In the genomic region with DNA sequence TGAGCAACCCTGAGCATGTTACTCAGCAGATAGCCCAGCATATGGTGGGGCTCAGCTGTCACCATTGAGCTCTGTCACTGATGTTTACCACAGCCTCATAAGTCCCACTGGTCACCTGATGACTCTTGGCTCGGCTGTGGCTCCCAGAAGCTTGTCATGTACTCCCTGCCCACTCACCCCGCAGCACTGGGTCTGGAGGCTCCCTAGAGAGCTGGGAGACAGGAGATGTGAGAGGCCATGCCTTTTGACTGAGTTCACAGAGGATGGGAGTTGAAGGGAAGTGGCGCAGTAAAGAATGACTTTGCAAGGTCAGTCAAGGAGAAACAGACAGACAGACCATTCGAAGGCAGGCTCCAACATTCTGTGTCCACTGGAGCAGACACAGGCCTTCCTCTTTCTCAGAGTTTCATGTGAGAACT, we compare ENCODE assay signal across 14 mouse cellular contexts. TPM values are rescaled to one million over a fixed set of nuclear protein-coding genes. Genes with fewer than 3 reads are reported as not detected.
DNase-seq lines count a peak whose midpoint lies in the region; ATAC-seq and TF ChIP-seq lines count a peak whose summit lies in the region.
"Had no signal": no experiment of that assay in that cellular context is flagged by ENCODE, and none has a peak within 500 bp of the region (broad histone marks: within the 10 kb centered on the region; RNA-seq: fewer than 3 reads in every experiment).

No protein-coding gene starts in this region.

- peaks cover 83% of the 10 kb centered on the region for H3K79me3 ChIP-seq in C2C12 (ENCODE audit: low read depth)

- peak; percentile 41 for DNase-seq in kidney, adult 11 months
- no peak for DNase-seq in kidney, adult 9 months
- DNase-seq in gastrocnemius, postnatal 25 days: no peak
- DNase-seq in right cerebral cortex, adult 18-20 months: no peak
- no peak for DNase-seq in layer of hippocampus, postnatal 36 days
- DNase-seq: adrenal gland, adult 8-10 months; cerebellum, postnatal 14 days; left cerebral cortex, postnatal 4 days; thymus, adult 2 months had no signal

- peak overlapping the region; percentile 86 for H3K27ac ChIP-seq in heart, embryonic 11.5 days (ENCODE audit: low read depth, low read length)
- peak overlapping the region; percentile 11 for H3K27ac ChIP-seq in liver, embryonic 16.5 days (ENCODE audit: low read length)
- H3K27ac ChIP-seq: midbrain, embryonic 12.5 days had no signal

- H3K36me3 ChIP-seq in C2C12 (ENCODE audit: control insufficient read depth, insufficient read depth): peaks cover 46% of the 10 kb centered on the region
- H3K36me3 ChIP-seq in heart, embryonic 11.5 days (ENCODE audit: control insufficient read depth, insufficient read depth, low read length): peaks cover 16% of the 10 kb centered on the region
- H3K36me3 ChIP-seq in liver, embryonic 16.5 days (ENCODE audit: control insufficient read depth, insufficient read depth): peaks cover 96% of the 10 kb centered on the region

- peaks cover 87% of the 10 kb centered on the region for H3K4me1 ChIP-seq in heart, embryonic 11.5 days (ENCODE audit: control insufficient read depth, insufficient read depth, low read length)
- peaks cover 88% of the 10 kb centered on the region for H3K4me1 ChIP-seq in liver, embryonic 16.5 days (ENCODE audit: control insufficient read depth, low read depth, low read length)

- H3K79me2 ChIP-seq in C2C12 (ENCODE audit: control insufficient read depth, insufficient read depth): peaks cover 94% of the 10 kb centered on the region

- H3K9me3 ChIP-seq in heart, embryonic 11.5 days (replicated peaks; ENCODE audit: control insufficient read depth, low read length): no peaks in the 10 kb centered on the region
- H3K9me3 ChIP-seq in liver, embryonic 16.5 days (replicated peaks; ENCODE audit: control insufficient read depth, low read length): no peaks in the 10 kb centered on the region
- H3K9me3 ChIP-seq: midbrain, embryonic 12.5 days had no signal

- H3ac ChIP-seq in C2C12 (ENCODE audit: control insufficient read depth, insufficient read length, low read depth): no peak overlapping the region

- TF ChIP-seq CTCF in C2C12 (IDR thresholded peaks at IDR 0.05; ENCODE audit: control insufficient read depth, insufficient read depth, insufficient read length): no peak

- H3K4me2 ChIP-seq in heart, embryonic 11.5 days: peak overlapping the region; percentile 20
- no peak overlapping the region for H3K4me2 ChIP-seq in liver, embryonic 16.5 days (ENCODE audit: low read depth, low read length)
- H3K4me2 ChIP-seq: midbrain, embryonic 12.5 days had no signal

- 36% methylated on average over 4 of the region's 4 CpGs for WGBS in heart, embryonic 11.5 days (ENCODE audit: insufficient replicate concordance)
- WGBS in liver, embryonic 16.5 days (ENCODE audit: insufficient replicate concordance): 50% methylated on average over 4 of the region's 4 CpGs

- peak; percentile 44; the same call in 1 of the 2 replicates for ATAC-seq in heart, embryonic 11.5 days (replicated peaks; ENCODE audit: insufficient number of reproducible peaks, low FRiP score, low TSS enrichment)
- peak; percentile 10; the same call in 1 of the 2 replicates for ATAC-seq in liver, embryonic 16.5 days (ENCODE audit: low read depth)
- ATAC-seq: intestine, embryonic 16.5 days had no signal

- peak overlapping the region; percentile 56 for H3K9ac ChIP-seq in heart, embryonic 11.5 days (ENCODE audit: low read depth, low read length)
- no peak overlapping the region for H3K9ac ChIP-seq in liver, embryonic 16.5 days (ENCODE audit: low read depth, low read length)
- H3K9ac ChIP-seq: midbrain, embryonic 12.5 days had no signal

- no peak overlapping the region for H3K4me3 ChIP-seq in C2C12 (ENCODE audit: insufficient read depth, poor library complexity, severe bottlenecking)
- H3K4me3 ChIP-seq in heart, embryonic 11.5 days (ENCODE audit: low read depth, low read length): no peak overlapping the region
- H3K4me3 ChIP-seq in liver, embryonic 16.5 days (ENCODE audit: low read depth, low read length): no peak overlapping the region
- H3K4me3 ChIP-seq: midbrain, embryonic 12.5 days had no signal

- no peaks in the 10 kb centered on the region for H3K27me3 ChIP-seq in C2C12 (ENCODE audit: control insufficient read depth, insufficient read depth, insufficient read length)
- no peaks in the 10 kb centered on the region for H3K27me3 ChIP-seq in heart, embryonic 11.5 days (ENCODE audit: control insufficient read depth, insufficient read depth, low read length)
- no peaks in the 10 kb centered on the region for H3K27me3 ChIP-seq in liver, embryonic 16.5 days (ENCODE audit: control insufficient read depth, insufficient read depth, low read depth, low read length)
- H3K27me3 ChIP-seq: midbrain, embryonic 12.5 days had no signal

TF ChIP-seq in C2C12, 6 proteins besides CTCF, POLR2A, EP300 and RAD21:
- TF ChIP-seq USF1 (IDR thresholded peaks at IDR 0.05; ENCODE audit: low read depth) (peak; percentile 27), MAX (IDR thresholded peaks at IDR 0.05) (no peak), MYOG (IDR thresholded peaks at IDR 0.05; ENCODE audit: control insufficient read depth, extremely low read depth, insufficient read length) (no peak)

RNA-seq across cellular contexts. Expression of gene Slc2a1, which starts 10.2 kb away (rescaled TPM):
- polyA plus RNA-seq in C2C12 (2012; fragmentation: generic; extraction: Trizol): 49.0 TPM
- polyA plus RNA-seq in heart, embryonic 11.5 days (2014; fragmentation: Nextera tagmentation; extraction: Ambion mirVana): 426 and 446 TPM in 2 replicates
- 288 and 291 TPM in 2 replicates for polyA plus RNA-seq in liver, embryonic 16.5 days (2015; fragmentation: Nextera tagmentation; extraction: Ambion mirVana)
- total RNA-seq in gastrocnemius, postnatal 25 days (2021): 1 to 10 TPM; 4.0 to 5.5 TPM
- total RNA-seq in layer of hippocampus, postnatal 36 days (2021): 100 to 1,000 TPM in 1 of 2 experiments, 10 to 100 TPM in 1; 76.1 to 104 TPM

RNA-seq across cellular contexts. Expression of gene Zfp691, which starts 55.3 kb away (rescaled TPM):
- polyA plus RNA-seq in C2C12 (2012; fragmentation: generic; extraction: Trizol): 4.8 TPM
- polyA plus RNA-seq in heart, embryonic 11.5 days (2014; fragmentation: Nextera tagmentation; extraction: Ambion mirVana): 10.9 and 13.7 TPM in 2 replicates
- polyA plus RNA-seq in liver, embryonic 16.5 days (2015; fragmentation: Nextera tagmentation; extraction: Ambion mirVana): 2.0 and 2.1 TPM in 2 replicates
- total RNA-seq in gastrocnemius, postnatal 25 days (2021): 10 to 100 TPM; 16.3 to 17.5 TPM
- total RNA-seq in layer of hippocampus, postnatal 36 days (2021): 1 to 10 TPM; 6.7 to 8.2 TPM
